Mouse (Mus musculus): Measurements from ENCODE around the gene Gaa. TPM values are rescaled to one million over a fixed set of nuclear protein-coding genes. Genes with fewer than 3 reads are reported as not detected.
"Not testable (repeated sequence)": the region's sequence is repeated elsewhere in the genome, so short reads cannot be mapped to it uniquely, and the experiment has no call there.

Gaa gene
- polyA plus RNA-seq, 1 experiment from 2014 or later: 117 TPM

- Histone ChIP-seq H3K36me3 (peaks cover 82% of the 10 kb centered on the region), H3K27ac (ENCODE audit: poor library complexity, severe bottlenecking) (peak overlapping the region; percentile 82), H3K27me3 (replicated peaks) (no peaks in the 10 kb centered on the region), H3K4me3 (no peak overlapping the region), H3K9me3 (replicated peaks) (no peaks in the 10 kb centered on the region), H3K4me1 (replicated peaks) (peaks cover 21% of the 10 kb centered on the region), H3K9ac (no peak overlapping the region), H3K4me2 (0 out of 2 replicates have a peak overlapping the region, but pooled peaks have one; percentile 1)
- WGBS: 35% methylated on average over 9 of the region's 9 CpGs
- ATAC-seq (ENCODE audit: insufficient number of reproducible peaks, low FRiP score): peak; percentile 49
These were observed 18.3 kb downstream of the Gaa start for GRCm38 (mm10) chr11:119285791-119286527.

- Histone ChIP-seq H3K4me1 (replicated peaks) (peaks cover 21% of the 10 kb centered on the region), H3K4me2 (no peak overlapping the region), H3K9ac (no peak overlapping the region), H3K4me3 (no peak overlapping the region), H3K27ac (ENCODE audit: poor library complexity, severe bottlenecking) (no peak overlapping the region; the same call in 1 of the 2 replicates), H3K36me3 (peaks cover 84% of the 10 kb centered on the region), H3K27me3 (replicated peaks) (no peaks in the 10 kb centered on the region), H3K9me3 (replicated peaks) (no peaks in the 10 kb centered on the region)
- no peak for ATAC-seq (ENCODE audit: insufficient number of reproducible peaks, low FRiP score)
- WGBS: 88% methylated on average over 20 of the region's 20 CpGs
These were observed 19.7 kb downstream of the Gaa start for GRCm38 (mm10) chr11:119287207-119287992.

- ATAC-seq (ENCODE audit: insufficient number of reproducible peaks, low FRiP score); H3K9ac ChIP-seq; H3K4me1 ChIP-seq (replicated peaks); H3K27ac ChIP-seq (ENCODE audit: poor library complexity, severe bottlenecking); H3K27me3 ChIP-seq (replicated peaks); H3K9me3 ChIP-seq (replicated peaks); H3K4me2 ChIP-seq; H3K4me3 ChIP-seq: not testable (repeated sequence)
- WGBS: 95% methylated on average over 8 of the region's 8 CpGs
- H3K36me3 ChIP-seq: peaks cover 96% of the 10 kb centered on the region
These were observed 25.2 kb downstream of the Gaa start for GRCm38 (mm10) chr11:119292861-119293260.

- Histone ChIP-seq H3K4me1 (replicated peaks) (peaks cover 17% of the 10 kb centered on the region), H3K27ac (ENCODE audit: poor library complexity, severe bottlenecking) (no peak overlapping the region), H3K27me3 (replicated peaks) (no peaks in the 10 kb centered on the region; the same call in 1 of the 2 replicates), H3K36me3 (peaks cover 52% of the 10 kb centered on the region), H3K9ac (0 out of 2 replicates have a peak overlapping the region, but pooled peaks have one; percentile 47), H3K4me2 (peak overlapping the region; percentile 95), H3K9me3 (replicated peaks) (no peaks in the 10 kb centered on the region), H3K4me3 (peak overlapping the region; percentile 99)
- ATAC-seq (ENCODE audit: insufficient number of reproducible peaks, low FRiP score): no peak
- WGBS: 76% methylated on average over 6 of the region's 6 CpGs
These were observed 30.3 kb downstream of the Gaa start for GRCm38 (mm10) chr11:119297996-119298395.

- 16% methylated on average over 7 of the region's 7 CpGs for WGBS
- Histone ChIP-seq H3K4me2 (peak overlapping the region; percentile 95), H3K27me3 (replicated peaks) (peaks cover 5% of the 10 kb centered on the region; the same call in 1 of the 2 replicates), H3K9me3 (replicated peaks) (no peaks in the 10 kb centered on the region), H3K4me1 (replicated peaks) (peaks cover 17% of the 10 kb centered on the region), H3K27ac (ENCODE audit: poor library complexity, severe bottlenecking) (peak overlapping the region; percentile 82), H3K4me3 (peak overlapping the region; percentile 99), H3K36me3 (peaks cover 43% of the 10 kb centered on the region), H3K9ac (peak overlapping the region; percentile 98)
- ATAC-seq (ENCODE audit: insufficient number of reproducible peaks, low FRiP score): no peak
These were observed 31.2 kb downstream of the Gaa start for GRCm38 (mm10) chr11:119298917-119299316.

- no peaks in the 10 kb centered on the region for H3K9me3 ChIP-seq (replicated peaks)
- H3K4me1 ChIP-seq (replicated peaks): peaks cover 17% of the 10 kb centered on the region
- peaks cover 36% of the 10 kb centered on the region for H3K36me3 ChIP-seq
- peak within 1 kb of the TSS; percentile 99 for H3K4me3 ChIP-seq
- H3K4me2 ChIP-seq: peak within 1 kb of the TSS; percentile 95
- under 1% methylated on average over 89 of the region's 89 CpGs for WGBS
- H3K9ac ChIP-seq: peak within 1 kb of the TSS; percentile 98
- H3K27me3 ChIP-seq (replicated peaks): peaks cover 12% of the 10 kb centered on the region
- H3K27ac ChIP-seq (ENCODE audit: poor library complexity, severe bottlenecking): peak within 1 kb of the TSS; percentile 82
- ATAC-seq (ENCODE audit: insufficient number of reproducible peaks, low FRiP score): peak; percentile 96
These were observed 31.9 kb downstream of the Gaa start, which contains the start of gene Eif4a3 for GRCm38 (mm10) chr11:119299391-119300245. Eif4a3 (minus strand) TSS chr11:119300089.

- no peak for ATAC-seq (ENCODE audit: insufficient number of reproducible peaks, low FRiP score)
- Histone ChIP-seq H3K9me3 (replicated peaks) (no peaks in the 10 kb centered on the region), H3K4me3 (peak overlapping the region; percentile 99)
These were observed 32.7 kb downstream of the Gaa start for GRCm38 (mm10) chr11:119300246-119300935.

GRCm38 (mm10) chr11:119300986-119301385, 33.3 kb downstream of the Gaa start:
- H3K9me3 ChIP-seq (replicated peaks): no peaks in the 10 kb centered on the region
- peaks cover 22% of the 10 kb centered on the region for H3K36me3 ChIP-seq
- H3K27ac ChIP-seq (ENCODE audit: poor library complexity, severe bottlenecking): no peak overlapping the region
- H3K4me2 ChIP-seq: peak overlapping the region; percentile 95; the same call in 1 of the 2 replicates
- H3K4me3 ChIP-seq: no peak overlapping the region
- ATAC-seq (ENCODE audit: insufficient number of reproducible peaks, low FRiP score): no peak
- H3K9ac ChIP-seq: no peak overlapping the region
- H3K4me1 ChIP-seq (replicated peaks): peaks cover 22% of the 10 kb centered on the region
- H3K27me3 ChIP-seq (replicated peaks): peaks cover 18% of the 10 kb centered on the region
- WGBS: 23% methylated on average over 2 of the region's 2 CpGs

More at GRCm38 (mm10) chr11:119300246-119300935, 32.7 kb downstream of the Gaa start:
- WGBS: 2% methylated on average over 31 of the region's 31 CpGs
- Histone ChIP-seq H3K4me1 (replicated peaks) (peaks cover 17% of the 10 kb centered on the region), H3K36me3 (peaks cover 28% of the 10 kb centered on the region), H3K4me2 (peak overlapping the region; percentile 95), H3K9ac (peak overlapping the region; percentile 98), H3K27ac (ENCODE audit: poor library complexity, severe bottlenecking) (peak overlapping the region; percentile 82), H3K27me3 (replicated peaks) (peaks cover 18% of the 10 kb centered on the region)

GRCm38 (mm10) chr11:119304904-119305712, 37.4 kb downstream of the Gaa start:
- no peak for ATAC-seq (ENCODE audit: insufficient number of reproducible peaks, low FRiP score)
- whole genome bisulfite sequencing: 41% methylated on average over 16 of the region's 16 CpGs
- Histone ChIP-seq H3K4me3 (no peak overlapping the region), H3K36me3 (no peaks in the 10 kb centered on the region), H3K4me2 (no peak overlapping the region), H3K9ac (no peak overlapping the region), H3K9me3 (replicated peaks) (no peaks in the 10 kb centered on the region), H3K27me3 (replicated peaks) (peaks cover 29% of the 10 kb centered on the region), H3K27ac (ENCODE audit: poor library complexity, severe bottlenecking) (peak overlapping the region; percentile 88; the same call in 1 of the 2 replicates), H3K4me1 (replicated peaks) (peaks cover 28% of the 10 kb centered on the region)

Measured in heart, embryonic 12.5 days (tissue).